Mouse (Mus musculus): Measurements from ENCODE around the gene Hes2.

The Hes2 gene

DNA sequence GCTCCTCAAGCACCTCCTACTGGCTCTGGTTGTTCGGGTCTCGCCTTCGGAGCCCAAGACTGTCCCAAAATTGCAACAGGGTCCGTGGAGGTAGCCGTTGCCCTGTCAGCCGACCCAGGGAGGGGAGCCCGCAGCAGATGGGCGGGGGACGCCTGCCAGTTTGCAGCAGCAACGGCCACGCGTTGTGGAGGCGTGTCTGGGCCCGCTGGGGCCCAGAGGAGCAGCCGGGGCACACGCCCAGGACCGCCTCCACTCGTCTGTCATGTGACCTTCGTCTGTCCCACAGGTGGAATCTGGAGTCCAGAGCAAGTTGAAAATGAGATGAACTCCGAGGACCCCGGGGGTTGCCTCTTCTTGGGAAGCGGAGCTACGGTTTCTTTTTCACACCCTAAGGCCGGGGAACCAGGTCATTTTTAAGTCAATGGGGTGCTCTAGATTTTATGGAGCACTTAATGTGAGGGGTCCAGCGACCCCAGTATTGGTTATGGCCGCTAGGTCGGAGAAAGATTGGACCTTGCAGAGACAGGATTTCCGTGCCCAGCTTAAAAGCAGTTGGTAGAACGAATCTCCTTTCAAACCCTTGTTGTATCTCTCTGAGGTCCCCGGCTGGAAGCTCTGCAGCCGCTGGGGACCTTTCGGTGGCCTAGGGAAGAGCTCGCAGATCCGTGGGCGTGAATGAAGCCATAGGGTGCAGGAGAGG, at the start of gene Hes2:
Gene Hes2, plus strand, starts transcription at position 283 of the 700 bp plus-strand sequence.
- DNase-seq (ENCODE audit: low read depth) = no peak

DNA sequence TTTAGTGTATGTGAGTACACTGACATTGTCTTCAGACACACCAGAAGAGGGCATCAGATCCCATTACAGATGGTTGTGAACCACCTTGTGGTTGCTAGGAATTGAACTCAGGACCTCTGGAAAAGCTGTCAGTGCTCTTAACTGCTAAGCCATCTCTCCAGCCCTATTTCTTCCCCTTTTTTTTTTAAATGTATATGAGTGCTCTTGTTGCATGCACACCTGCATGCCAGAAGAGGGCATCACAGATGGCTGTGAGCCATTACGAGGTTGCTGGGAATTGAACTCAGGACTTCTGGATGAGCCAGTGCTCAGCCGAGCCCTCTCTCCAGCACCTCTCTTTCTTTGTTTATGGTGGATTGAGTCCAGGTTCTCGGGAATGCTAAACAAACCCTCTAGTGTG, 49.2 kb upstream of the Hes2 start:
- no peak for DNase-seq (ENCODE audit: low read depth)

DNA sequence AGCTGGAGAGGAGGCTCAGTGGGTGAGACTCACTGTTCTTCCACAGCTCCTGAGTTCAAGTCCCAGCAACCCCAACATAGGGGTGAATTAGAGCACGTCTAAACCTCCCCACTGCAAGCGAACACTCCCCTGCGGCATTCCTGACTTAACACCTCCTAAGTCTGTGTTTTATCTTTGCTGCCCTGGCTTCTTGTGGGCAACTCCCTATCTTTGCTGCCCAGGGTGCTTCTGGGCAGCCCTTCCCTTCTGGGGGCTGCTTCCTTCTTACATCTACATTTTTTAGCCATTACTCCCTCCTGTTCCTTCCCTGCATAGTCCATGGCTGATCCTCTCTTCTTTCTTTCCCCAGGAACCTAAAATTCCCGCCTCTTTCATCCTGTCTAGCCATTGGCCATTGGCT, 48.0 kb upstream of the Hes2 start:
- DNase-seq (ENCODE audit: low read depth) = no peak

DNA sequence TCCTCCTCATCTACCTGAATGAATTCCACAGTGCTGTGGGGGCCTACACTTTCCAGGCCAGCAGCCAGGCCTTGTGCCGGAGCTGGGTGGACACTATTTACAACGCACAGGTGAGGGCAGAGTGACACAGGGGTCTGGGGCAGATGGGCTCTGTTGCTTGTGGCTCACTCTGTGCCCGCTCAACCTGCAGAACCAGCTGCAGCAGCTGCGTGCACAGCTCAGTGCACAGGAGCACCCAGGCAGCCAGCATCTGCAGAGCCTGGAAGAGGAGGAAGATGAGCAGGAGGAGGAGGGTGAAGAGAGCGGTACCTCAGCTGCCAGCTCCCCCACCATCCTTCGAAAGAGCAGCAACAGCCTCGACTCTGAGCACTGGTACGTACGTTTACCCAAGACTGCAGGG, 46.3 kb upstream of the Hes2 start:
- DNase-seq (ENCODE audit: low read depth) = no peak

DNA sequence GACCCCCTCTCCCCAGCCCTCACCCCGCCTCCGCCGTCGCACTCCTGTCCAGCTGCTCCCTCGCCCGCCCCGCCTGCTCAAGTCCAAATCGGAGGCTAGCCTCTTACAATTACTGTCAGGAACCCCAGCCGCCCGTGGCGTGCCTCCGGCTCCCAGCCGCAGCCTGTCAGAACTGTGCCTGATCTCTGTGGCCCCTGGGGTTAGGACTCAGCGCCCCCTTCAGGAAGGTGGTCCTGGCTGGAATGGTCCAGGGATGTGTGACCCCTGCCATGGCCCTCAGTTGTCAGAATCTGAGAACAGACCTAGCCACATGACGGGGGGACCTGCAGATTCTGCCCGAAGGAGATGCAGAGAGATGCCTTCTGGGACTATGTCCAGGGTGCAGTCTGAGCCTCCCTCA, 44.6 kb upstream of the Hes2 start:
- no peak for DNase-seq (ENCODE audit: low read depth)

DNA sequence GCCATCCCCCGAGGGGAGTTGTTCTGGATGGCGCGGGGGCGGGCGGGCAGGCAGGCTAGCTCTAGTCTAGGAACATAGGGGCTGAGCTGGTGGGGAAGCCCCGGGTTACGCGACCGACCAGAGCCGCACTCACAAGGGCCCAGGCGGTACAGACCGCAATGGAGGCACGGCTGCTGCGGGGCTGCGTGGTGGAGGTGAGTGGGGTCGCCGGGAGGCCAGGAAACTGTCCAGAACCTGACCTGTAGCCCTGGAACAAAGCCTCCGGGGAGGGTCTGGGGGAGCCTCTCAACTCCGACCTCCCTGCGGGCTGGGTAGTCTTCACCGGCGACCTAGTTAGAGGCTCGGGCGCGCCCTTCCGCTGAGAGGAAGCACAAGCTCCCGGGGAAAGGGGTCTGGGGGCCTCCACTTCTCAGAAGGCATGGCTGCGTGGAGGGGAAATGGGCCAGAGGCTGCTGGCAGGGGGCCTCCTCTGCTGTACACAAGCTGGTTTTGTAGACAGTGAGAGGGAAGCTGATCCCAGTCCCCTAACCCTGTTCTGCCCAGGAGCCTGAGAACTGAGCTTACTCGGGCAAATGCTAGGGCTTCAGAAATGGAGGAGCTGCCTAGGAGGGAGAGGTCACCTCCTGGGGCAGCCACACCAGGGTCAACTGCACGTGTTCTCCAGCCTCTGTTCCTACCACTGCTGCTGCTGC, 42.6 kb upstream of the Hes2 start, which contains the start of gene Tnfrsf25:
Gene Tnfrsf25, plus strand, starts transcription at position 14 of the 692 bp plus-strand sequence.
- no peak for DNase-seq (ENCODE audit: low read depth)

DNA sequence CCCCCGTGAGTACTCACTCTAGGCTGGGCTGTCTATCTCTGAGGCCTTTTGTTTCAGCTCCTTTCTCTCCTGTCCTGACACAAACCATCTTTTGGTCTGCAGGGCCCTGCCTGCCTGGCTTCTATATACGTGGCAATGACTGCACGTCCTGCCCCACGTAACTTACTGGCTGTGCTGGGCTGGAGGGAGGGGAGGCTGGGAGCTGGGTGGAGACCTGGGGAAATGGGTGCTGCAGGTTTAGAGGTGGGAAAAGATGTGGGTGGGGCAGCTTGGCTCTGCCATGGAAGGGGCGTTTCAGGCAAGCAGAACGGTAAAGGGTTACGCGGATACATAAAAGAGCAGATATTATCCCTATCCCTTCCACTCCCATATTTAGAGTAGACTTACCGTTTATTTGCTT, 41.1 kb upstream of the Hes2 start:
- no peak for DNase-seq (ENCODE audit: low read depth)

DNA sequence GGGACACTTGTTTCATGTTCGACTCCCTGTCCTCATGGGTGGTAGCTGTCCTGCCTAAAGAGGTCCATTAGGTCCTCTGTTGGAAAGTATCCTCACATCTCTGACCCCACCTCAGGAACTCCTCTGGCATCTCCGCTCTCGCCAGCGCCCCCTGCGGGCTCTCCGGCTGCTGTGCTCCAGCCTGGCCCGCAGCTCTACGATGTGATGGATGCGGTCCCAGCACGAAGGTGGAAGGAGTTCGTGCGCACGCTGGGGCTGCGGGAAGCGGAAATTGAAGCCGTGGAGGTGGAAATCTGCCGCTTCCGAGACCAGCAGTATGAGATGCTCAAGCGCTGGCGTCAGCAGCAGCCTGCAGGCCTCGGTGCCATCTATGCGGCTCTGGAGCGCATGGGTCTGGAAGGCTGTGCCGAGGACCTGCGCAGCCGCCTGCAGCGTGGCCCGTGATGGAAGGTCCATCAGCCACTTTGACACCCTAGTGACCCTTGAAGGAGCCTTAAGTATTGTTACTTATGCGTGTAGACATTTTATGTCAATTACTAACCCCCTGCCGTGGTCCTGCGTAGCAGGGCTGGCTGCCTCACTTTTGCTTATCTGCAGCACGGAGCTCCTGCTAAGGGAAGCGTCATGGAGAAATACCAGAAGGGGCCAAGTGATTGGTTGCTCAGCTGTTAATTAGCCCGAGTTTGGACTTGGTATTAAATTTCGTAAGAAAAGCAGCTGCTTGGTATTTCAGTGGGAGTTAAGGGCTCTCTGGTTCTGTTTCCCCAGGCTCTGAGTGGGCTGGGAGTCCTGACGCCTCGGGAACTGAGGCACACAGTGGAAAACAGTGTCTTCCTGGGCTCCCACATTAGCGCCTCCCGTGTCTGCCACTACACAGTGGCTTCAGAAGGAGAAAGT, 39.0 kb upstream of the Hes2 start:
- DNase-seq (ENCODE audit: low read depth) = no peak

DNA sequence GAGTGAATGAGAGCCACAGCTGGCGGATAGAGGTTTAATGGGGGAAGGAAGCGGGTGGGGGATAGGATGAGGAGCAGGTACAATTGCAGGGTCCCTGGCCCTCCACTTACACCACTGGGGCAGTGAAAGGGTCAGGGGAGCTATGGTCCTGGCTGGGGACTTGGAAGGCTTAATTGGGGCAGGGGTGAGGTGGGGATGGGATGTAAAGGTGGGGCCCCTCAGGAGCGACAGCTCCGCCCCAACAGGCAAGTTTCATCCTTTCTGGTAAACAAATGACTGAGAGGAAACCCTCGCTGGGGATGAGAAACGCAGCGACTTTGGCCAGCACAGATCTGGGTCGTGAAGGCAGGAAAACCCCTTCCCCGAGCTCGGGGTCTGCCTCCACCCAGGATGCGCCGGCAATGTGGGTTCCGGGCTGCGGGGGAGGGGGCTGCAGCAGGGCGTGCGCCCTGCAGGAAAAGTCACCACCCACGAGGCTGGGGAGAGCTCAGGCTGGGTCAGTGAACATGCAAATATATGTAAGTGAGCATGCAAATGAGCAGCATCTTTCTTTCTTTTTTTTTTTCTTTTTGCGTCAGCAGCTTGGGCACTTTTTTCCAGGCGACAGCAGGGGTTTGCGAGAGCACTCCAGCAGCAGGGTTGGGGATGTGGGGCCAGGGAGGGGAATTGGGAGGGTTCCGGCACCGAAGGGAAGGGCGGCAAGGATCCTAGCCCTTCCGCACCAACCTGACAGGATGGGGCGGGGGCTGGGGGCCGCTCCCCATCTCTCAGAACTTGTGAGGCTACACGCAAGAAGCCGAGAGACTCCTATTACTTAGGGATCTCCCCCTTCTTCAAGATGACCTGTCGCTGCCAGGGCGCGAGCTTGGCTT, 38.1 kb upstream of the Hes2 start:
- no peak for DNase-seq (ENCODE audit: low read depth)

DNA sequence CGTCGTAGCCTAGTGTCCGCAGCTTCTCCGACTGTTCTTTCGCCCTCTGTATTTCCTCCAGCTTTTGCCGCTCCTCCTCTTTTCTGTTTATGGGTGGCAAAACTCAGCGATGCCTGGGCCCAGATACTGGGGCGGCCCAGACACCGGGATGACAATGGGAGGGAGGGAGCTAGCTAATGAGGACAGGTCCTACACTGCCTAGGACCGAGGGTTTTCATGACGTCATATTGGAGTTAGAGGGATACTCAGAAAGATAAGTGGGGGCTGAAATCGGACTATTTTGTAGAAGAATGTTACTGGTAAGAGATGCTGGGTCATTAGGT, 37.5 kb upstream of the Hes2 start:
- DNase-seq (ENCODE audit: low read depth) = no peak

DNA sequence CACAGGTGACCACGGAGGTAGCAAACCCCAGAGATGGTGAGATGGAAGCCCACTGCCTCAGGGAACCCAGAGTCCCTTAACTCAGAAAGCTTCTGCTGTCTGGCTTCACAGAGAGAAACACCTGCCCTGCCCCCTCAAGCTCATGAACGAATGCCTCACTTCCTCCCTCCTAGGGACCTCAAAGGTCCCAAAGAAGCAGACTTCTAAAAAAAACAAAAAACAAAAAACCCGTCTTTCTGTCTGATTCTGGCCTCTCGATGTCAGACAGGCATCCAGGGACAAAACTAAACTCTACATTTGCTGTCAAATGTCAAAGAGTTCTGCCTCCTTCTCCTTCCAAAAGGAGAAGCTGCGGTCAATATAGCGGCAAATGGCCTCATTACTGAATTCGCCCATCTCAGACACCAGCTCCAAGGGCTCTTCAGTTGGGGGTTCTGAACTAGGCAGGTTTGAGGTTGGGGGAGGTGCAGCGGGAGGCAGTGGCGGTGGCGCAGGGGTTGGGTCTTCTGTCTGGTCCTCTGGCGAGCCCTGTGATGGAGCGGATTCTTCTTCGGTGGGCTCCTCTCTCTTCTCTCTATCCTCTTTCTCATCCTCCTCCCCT, 34.2 kb upstream of the Hes2 start:
- no peak for DNase-seq (ENCODE audit: low read depth)

DNA sequence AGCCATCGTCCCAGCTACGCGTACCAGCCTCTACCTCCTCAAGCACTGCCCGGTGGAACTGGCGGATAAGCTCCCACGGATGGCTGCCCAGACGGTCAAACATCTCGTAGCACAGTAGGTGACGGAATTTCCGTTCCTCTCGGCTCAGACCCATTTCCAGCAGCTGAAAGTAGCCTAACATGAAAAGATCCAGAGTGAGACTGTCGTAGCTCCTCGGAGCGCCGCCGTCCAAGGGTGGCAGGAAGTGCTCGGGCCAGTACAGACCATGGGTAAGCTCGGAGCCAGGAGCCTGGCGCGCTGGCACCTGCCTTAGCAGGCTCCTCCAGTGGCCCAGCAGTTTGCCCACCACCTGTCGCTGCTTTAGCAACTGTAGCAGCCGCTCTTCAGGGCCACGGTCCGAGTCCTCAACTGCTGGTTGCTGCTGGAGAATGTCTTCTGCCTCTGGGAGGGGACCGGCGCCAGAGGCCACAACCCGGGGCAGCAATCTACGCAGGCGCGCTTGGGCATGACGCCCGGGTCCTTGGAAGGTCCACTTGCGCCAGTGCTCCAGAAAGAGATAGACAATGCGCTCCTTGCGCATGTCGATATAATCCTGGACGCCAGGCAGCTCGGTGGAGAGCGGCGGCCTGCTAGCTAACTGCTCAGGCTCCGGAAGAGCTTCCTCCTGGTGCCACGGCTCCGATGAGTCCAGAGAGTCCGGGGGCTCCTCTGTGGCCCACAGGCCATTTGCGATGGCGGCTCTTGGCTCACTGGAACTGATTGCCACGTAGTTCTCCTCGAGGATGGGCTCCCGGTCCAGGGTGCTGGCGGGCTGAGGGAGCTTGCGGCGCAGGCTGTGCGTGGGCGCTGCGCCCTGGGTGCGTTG, 33.3 kb upstream of the Hes2 start:
- no peak for DNase-seq (ENCODE audit: low read depth)

DNA sequence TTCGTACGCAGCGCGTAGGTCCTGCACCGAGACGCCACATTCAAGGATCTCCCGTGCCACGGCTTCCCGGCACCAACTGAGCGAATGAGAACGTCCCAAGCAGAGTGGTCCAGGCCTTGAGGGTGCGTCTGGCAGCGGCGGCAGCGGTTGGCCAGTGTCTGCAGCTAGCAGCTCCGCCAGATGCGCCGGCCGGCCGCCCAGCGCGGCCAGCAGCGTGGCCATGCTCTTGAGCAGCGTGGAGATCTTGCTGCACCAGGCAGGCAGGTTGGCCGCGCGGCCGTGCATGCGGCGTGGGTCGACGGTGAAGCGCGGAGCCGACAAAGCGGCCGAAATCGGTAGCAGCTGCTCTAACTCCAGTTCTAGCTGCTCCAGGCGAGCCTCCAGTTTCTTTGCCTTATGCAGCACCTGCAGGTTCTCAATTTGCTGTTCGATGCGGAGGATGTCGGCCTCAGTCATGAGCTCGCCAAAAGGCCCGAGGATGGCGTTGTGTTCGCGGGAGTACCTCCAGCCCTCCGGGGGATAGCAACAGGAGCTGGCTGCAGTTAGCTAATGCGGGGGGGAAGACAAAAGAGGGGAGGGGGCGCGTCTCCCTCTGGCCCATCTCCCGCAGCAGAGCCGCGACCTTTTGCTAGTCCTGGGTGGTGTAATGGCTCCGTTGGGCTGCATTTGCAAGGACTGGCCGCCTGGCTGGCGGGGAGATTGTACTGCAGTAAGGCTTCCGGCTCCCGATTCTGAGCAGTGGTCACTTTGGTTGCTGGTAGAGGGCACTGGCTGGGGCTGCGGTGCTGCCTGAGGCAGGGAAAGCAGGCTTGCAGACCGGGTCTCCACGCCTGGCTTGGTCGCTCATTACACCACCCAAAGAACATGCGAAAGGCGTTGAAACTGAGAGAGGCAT, 32.4 kb upstream of the Hes2 start:
- DNase-seq (ENCODE audit: low read depth) = no peak

DNA sequence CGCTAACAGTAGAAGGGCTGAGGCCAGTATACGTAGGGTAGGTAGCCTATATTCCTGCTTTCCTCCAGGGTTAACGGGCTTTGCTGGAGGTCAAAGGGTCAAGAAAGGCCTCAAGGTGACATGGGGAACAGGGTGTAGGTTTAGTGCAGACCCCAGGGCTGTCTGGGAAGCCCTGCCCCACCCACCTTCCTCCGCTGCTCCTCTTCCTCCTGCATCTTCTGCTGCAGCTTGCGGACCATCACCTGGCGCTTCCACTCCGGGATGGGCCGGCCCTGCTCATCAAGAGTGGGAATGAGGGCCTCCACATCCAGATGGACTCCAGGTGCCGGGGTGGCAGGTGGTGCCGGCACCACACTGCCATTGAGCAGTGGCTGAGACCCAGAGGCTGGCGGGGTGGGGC, 30.8 kb upstream of the Hes2 start:
- DNase-seq (ENCODE audit: low read depth) = no peak

DNA sequence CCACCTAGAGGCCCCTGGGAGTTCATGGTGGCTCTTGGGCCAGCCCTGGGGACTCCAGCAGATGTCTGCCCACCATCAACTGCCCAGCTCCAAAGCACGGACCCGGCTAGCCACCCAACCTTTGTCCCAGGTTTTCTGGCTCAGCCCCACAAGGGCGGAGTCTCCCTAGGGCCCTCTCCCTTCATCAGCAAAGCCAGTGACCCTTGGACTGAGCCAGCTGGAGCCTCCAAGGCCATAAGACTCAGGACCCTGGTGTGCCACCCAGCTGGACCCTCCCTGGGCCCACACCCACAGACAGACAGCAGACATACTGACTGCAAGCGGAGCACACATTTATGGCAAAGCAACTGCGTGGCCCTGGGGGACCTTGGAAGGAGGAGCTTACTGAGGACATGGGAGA, 29.9 kb upstream of the Hes2 start:
- DNase-seq (ENCODE audit: low read depth) = no peak

DNA sequence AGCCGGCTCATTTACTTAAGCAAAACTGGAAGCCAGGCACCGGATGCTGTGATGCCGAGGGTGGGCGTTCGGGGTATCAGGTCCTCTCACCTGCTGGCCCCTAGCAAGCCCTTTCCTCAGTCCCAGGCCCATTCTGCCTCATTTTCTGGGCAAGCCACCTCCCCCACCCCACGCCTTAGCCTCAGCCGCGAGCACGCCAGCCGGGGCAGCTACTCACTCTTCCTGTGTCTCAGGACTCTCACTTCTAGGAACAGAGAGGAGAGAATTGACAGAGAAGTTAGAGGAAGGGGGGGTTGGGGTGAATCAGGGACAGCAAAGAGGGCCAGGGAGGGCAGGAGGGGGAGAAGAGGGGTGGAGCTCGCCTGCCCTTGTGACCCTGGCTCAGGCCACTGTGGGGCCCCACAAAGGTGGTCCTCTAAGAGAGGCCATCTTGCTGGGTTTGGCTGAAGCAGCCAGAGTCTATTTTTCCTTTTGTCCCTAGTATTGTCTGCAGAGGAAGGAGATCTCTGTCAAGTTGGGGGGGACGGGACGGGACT, 29.2 kb upstream of the Hes2 start:
- DNase-seq (ENCODE audit: low read depth) = no peak

DNA sequence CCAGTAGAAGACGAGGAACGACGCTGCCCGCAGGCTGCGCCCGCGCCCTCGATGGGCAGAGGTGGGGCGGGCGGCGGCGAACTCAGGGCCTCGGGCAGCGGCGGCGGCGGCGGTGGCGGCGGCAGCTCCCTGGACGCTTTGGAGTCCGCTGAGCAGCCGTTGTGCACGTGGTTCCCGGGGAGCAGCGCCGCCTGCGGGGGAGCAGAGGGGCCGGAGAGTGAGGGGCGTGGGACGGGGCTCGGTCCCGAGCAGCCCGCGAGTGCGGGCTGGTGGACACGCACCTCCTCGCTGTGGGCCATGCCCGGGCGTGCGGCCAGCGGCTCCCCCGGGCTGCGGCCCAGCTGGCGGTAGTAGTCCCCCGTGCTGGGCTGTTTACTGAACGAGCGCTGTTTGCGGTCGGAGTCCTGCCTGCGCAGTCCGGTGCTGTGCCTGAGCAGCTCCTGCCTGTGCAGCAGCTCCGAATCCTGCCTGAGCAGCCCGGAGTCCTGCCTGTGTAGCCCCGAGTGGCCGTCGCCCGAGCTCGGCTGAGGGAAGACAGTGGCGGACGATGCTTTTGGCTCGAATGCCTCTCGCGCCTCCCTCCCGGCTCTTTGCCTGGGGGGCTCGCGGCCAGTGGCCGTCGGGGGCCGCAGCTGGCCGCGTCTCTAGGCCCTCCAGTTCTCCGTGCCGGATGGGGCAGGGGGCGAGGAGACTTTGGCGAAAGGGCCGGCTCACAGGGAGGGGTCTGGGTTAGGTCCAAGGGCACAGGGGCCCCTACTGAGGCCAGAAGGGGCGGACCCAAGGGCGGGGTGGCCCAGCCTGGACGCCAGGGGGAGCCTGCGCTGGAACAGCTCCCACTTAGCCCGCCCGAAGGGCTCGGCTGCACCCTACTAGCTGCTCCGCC, 27.7 kb upstream of the Hes2 start:
- no peak for DNase-seq (ENCODE audit: low read depth)

Measured in fibroblast of lung, adult 2 months (primary cell).